Mouse (Mus musculus) WW6 (cell line): ENCODE data around the gene Slc6a17.
A peak's percentile ranks its signal among the peaks of the same experiment; 100 is the strongest.

Experiments used
- DNase-seq: peaks from one replicate; pipeline ENCODE4 v3.0.0-alpha.2; 2013; ENCODE audit warnings: low read depth, low spot score

Slc6a17 gene

DNA sequence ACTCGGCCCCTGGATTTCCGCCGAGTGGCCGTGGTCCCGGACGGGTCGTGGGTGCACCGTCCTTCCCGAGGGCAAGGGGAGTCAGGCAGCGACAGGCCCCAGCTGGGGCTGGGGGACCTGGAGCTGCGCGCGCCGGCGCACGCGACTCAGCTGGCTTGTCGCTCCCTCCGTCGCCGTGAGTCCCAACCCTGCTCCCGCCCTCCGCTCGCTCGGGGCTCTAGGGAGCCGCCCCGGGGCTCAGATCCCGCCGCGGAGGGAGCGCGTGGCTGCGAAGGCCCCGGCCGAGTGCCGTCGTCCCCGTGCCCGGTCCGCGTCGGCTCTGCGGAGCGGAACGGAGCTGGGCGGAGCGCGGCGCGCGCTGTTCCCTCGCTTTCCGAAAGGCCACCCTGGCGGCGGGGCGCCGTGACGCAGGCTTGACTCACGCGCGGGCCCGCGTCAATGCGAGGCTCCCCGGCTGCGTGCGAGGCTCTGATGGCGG lies at the start of gene Slc6a17:
Slc6a17 (minus strand) TSS at position 388 of the 478 bp plus-strand sequence.
- DNase-seq, result no peak

DNA sequence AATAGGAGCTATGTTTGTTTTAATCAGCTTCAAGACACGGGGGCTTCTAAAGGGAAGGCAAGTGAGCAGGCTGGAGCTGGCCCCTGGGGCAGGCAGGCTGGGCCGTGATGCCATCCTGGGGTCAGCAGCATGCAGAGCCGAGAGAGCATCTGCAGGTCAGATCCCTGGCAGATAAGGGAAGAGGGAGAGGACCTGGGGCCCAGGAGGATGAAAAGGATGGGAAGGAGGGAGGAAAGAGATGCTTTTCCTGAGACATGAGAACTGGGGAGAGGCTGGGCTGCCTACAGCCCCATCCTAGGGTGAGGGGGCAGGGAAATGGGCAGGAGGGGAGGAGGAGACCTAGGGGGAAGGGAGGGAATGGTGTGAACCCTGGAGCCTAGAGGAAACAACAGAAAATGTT lies 47.5 kb upstream of the Slc6a17 start:
- no peak for DNase-seq

GRCm38 (mm10) chr3:107563880-107564279 lies 46.1 kb upstream of the Slc6a17 start:
- no peak for DNase-seq

DNA sequence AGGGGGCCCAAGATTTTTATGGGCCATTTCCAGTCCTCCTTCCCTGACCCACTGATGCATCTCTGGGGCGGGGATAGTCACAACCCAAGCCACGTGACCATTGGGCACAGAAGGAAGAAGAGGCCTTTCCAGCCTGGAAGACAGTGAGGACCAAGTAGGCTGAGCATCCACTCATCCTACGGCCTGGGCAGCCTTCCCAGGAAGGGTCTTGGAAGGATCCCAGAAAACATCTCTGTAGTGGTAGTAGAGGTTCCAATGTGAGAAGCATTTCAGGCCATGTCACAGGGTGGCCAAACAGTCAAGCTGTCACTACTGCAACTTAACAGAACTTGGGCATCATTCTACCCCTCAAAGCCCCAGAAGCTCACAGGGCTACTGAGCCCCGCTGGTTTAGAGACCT lies 44.8 kb upstream of the Slc6a17 start:
- DNase-seq, result no peak

- no peak for DNase-seq
Observed at GRCm38 (mm10) chr3:107562104-107562503, 44.3 kb upstream of the Slc6a17 start.

DNA sequence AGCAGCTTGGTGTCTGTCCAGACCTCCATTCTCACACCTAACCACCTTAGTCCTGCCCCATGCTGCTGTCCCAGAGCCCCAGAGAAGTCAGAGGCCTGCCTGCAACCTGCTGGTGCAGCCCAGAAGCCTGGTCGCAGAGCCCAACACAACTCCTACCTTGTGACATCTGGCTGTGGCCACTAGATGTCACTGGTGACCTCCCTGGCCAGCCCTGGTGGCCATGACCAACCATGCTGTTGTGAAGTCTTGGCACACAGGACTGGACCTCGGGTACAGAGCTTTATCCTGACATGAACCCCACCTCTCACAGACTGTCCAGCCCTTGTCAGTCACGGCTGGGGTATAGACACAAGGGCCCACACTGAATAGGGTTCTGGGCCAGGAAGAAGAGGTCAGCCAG lies 41.4 kb upstream of the Slc6a17 start:
- no peak for DNase-seq

DNA sequence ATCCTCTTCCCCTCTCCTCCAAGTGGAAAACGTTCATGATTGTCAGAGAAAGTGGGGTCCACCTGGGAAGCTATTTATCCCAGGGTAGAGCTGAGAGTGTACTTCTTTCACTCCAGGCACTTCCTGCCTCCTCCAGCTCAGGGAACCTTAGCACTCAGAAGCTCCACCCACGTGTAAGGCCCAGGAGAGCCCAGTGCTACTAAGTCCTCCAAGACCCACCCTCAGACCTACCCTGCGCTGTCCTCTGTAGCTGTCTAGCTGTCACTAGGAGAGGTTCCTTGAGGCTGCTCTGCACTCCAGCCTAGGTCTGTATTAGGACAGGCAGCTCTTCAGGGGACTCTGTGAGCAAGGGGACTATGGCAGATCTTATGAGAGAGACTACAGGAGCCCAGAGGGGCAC lies 40.9 kb upstream of the Slc6a17 start:
- no peak for DNase-seq

- no peak for DNase-seq
Observed at GRCm38 (mm10) chr3:107554842-107555241, 37.0 kb upstream of the Slc6a17 start, which contains the start of gene Ubl4b. TSS of gene Ubl4b (minus strand) at chr3:107555073.

DNA sequence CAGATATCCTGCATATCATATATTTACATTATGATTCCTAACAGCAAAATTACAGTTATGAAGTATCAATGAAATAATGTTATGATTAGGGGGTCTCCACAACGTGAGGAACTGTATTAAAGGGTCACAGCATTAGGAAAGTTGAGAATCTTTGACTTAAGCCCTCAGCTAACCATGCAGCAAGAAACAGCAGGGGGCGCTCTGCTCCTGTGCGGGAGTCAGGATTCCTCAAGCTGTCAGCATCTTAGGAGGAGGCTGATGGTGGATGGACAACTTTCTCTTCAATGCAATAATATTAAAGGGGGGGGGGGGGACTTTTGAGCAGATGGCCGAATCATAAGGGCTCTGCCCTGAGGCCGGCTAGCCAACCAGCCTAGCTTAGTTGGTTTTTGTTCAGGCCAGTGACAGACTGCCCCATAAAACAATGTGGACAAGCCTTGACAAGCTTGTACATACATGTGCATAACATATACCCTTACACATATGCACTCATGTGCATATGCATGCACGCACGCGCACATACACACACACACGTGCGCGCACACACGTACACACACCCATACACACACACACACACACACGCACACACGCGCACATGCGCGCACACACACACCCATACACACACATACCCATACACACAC lies 32.7 kb upstream of the Slc6a17 start:
- DNase-seq, result peak; percentile 16

DNA sequence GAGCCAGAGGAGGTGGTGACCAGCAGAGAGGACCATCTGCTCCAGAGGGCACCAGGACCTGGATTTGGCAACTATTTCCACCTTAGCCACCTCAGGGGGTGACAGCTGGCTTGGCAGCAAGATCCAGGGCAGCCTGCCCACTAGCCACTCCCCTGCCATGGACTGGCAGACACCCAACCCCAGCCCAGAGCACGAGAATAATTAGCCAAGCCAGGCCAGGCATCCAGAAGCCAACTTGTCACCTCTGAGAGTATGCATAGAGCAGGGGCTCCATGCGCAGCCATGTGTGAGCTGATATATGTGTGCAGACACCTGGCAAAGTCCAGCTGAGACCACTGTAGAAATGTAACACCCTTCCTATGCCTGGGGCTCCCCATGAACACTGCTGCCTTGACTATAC lies 29.1 kb upstream of the Slc6a17 start:
- DNase-seq, result no peak

DNA sequence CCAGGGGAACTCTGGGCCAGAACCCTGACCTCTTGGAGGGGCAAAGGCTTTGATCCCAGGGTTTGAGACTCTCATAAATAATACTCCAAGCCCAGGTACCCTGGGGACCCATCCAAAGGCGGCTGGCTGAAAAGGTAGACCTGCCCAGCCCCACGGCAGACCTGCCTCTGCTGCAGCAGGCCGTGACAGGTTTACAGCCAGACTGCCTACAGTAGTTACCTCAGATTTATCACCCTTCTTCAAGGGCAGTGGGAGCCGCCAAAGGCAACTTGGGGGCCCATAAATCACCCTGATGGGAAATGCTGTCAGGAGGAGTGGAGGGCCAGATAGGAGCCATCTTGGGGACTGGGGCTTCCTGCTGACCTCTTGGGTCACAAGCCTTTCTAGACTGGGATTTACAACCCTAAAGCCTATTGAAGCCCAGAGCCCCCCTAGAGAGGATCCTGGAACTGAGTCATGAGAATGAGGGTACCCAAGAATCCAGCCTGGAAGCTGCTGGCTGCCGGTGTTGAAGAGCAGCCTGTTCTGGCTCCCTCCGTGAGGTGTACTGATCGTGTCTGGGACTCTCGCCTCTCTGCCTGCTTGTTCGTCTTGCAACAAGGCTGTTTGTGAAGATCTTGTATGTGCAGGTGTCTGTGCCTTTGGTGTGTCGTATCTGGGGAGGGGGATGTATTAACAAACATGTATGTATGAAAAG lies 28.0 kb upstream of the Slc6a17 start:
- DNase-seq, result no peak

- no peak for DNase-seq
Observed at GRCm38 (mm10) chr3:107545278-107545677, 27.5 kb upstream of the Slc6a17 start.

GRCm38 (mm10) chr3:107543158-107544080 lies 25.6 kb upstream of the Slc6a17 start:
- DNase-seq, result no peak

DNA sequence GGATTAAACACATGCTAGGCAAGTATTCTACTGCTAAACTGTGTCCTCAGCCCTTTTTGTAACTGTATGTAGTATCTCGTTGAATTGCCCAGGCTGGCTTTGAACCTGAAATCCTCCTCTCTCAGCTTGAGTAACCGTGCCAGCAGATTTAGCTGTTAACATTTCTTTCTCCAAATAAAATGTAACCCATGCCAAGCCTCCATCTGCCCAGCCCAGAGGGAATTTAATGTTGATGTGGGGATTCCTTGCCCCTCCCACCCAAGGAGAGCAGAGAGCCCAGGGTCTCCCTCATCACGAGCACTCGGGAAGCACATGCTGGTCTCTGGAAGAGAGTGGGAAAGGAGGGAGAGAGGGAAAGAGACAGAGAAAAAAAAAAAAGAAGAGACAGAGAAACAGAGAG lies 24.8 kb upstream of the Slc6a17 start:
- DNase-seq, result no peak

GRCm38 (mm10) chr3:107537504-107537889 lies 19.7 kb upstream of the Slc6a17 start:
- no peak for DNase-seq

- DNase-seq, result no peak
Observed at GRCm38 (mm10) chr3:107536810-107537503, 19.1 kb upstream of the Slc6a17 start.

- DNase-seq, result no peak
Observed at GRCm38 (mm10) chr3:107534951-107535350, 17.1 kb upstream of the Slc6a17 start.

DNA sequence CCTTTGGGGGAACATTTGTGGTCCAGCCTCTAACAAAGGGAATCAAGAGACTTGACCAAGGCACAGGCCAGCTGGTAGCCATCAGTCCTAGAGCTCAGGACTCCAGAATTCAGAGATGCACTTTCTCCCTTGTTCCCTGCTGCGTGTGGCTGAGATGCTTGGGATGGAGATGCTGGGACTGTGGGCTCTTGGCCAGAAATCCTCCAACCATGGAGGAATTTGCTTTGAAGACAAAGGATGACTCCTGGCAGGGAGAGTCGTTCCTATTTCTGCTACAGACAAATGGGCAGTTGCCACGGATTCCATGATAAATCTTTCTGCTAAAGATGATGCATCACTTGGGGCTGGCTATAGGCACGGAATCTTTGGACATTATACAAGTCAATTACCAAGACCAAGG lies 15.7 kb upstream of the Slc6a17 start:
- DNase-seq, result no peak

- no peak for DNase-seq
Observed at GRCm38 (mm10) chr3:107530581-107530980, 12.8 kb upstream of the Slc6a17 start.

- no peak for DNase-seq
Observed at GRCm38 (mm10) chr3:107529182-107529581, 11.4 kb upstream of the Slc6a17 start.

- no peak for DNase-seq
Observed at GRCm38 (mm10) chr3:107528401-107529118, 10.7 kb upstream of the Slc6a17 start.
